Mouse (Mus musculus) ovary, postnatal 14 days (tissue): ENCODE data around the gene Ptpre.

Experiments used
- DNase-seq: peaks from one replicate; pipeline ENCODE4 v3.0.0; 2022; ENCODE audit warnings: low spot score

Gene Ptpre

DNA sequence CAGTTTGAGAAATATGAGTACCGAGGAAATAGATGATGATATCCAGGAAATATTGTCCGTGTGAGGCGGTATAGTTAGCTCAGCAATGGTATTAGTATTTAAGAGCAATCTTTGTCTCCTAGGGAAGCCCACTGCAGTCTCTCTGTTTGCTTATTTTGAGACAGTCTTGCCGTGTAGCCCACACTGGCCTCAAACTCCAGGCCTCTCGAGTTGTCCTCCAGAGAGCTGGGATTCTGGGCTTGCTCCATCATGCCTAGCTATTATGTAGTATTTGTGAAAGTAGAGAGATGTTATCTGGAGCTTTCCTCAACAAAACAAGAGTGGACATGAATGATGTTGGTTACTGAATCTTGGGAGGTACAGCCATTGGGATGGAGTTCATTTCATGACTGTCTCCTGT, 197.1 kb downstream of the Ptpre start:
- DNase-seq: no peak

DNA sequence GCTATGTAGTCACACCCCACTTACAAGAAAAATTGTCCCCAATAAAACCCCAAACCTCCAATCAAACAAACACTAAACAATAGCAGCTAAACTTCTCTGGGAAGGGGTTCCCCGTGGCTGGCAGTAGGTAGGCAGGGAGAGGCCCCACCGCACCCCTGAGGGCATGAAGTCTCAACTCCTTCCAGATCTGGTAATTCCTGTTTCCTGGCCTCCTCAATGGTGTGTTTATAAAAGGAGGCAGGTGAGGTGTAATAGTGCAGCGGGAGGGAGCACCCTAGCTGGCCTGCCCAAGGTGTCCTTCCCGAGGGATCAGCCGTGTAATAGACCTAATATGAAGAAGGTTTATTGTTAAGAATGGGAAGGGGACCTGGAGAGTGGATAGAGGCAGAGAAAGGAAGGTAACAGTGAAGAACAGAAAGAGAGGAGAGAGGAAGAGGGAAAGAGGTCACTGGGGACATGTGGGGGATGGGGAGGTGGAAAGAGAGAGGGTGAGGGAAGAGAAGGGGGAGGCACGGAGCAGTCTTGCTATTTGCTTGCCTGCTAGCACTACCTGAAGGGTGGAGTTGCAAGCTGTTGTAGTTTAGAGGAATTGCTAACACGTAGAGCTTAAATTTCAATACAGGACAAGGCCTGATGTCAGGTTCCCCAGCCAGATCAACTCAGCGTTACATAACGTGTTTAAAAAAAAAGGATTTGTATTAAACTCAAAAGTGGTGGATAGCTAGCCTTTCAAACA, 197.8 kb downstream of the Ptpre start:
- DNase-seq: no peak
